Mouse (Mus musculus) midbrain, embryonic 14.5 days (tissue): ENCODE data around the gene Ext2. TPM values are rescaled to one million over a fixed set of nuclear protein-coding genes. Genes with fewer than 3 reads are reported as not detected.
A peak's percentile ranks its signal among the peaks of the same experiment; 100 is the strongest.

ENCODE experiments used
- ATAC-seq: fragments of 200-750 bp; cut with Nextera tagmentation; 2 replicates; pipeline ENCODE4 v1.8.0; 2017; ENCODE audit warnings: moderate number of reproducible peaks, moderate library complexity; ENCODE audit not compliant: low FRiP score, low TSS enrichment
- DNase-seq: peaks from one replicate; pipeline ENCODE4 v3.0.0-alpha.2; 2015
- H3K27ac ChIP-seq: fragments of 300-500 bp; sonication (generic); replicated peaks from 2 replicates; pipeline ENCODE4 v1.5.1; 2014; ENCODE audit warnings: mild to moderate bottlenecking, low read depth, low read length, moderate library complexity
- H3K27me3 ChIP-seq: fragments of 300-500 bp; sonication (generic); 2 replicates; pipeline ENCODE4 v1.6.1; 2014; ENCODE audit warnings: low read length, control low read depth, mixed read lengths; ENCODE audit not compliant: control insufficient read depth, insufficient read depth
- H3K36me3 ChIP-seq: fragments of 300-500 bp; sonication (generic); 2 replicates; pipeline ENCODE4 v1.6.1; 2014; ENCODE audit warnings: low read length, control low read depth; ENCODE audit not compliant: control insufficient read depth, insufficient read depth
- H3K4me1 ChIP-seq: fragments of 300-500 bp; sonication (generic); 2 replicates; pipeline ENCODE4 v1.6.1; 2014; ENCODE audit warnings: mild to moderate bottlenecking, antibody characterized with exemption, low read length, control low read depth; ENCODE audit not compliant: control insufficient read depth, insufficient read depth
- H3K4me2 ChIP-seq: fragments of 300-500 bp; sonication (generic); 2 replicates; pipeline ENCODE4 v1.6.1; 2014; ENCODE audit warnings: mild to moderate bottlenecking, low read length, moderate library complexity
- H3K4me3 ChIP-seq: fragments of 300-500 bp; sonication (generic); replicated peaks from 2 replicates; pipeline ENCODE4 v1.5.1; 2014; ENCODE audit warnings: low read depth, low read length
- H3K9ac ChIP-seq: fragments of 300-500 bp; sonication (generic); replicated peaks from 2 replicates; pipeline ENCODE4 v1.6.1; 2014; ENCODE audit warnings: mild to moderate bottlenecking, low read length, moderate library complexity
- H3K9me3 ChIP-seq: fragments of 300-500 bp; sonication (generic); 2 replicates; pipeline ENCODE4 v1.6.1; 2016; ENCODE audit warnings: low read length, control low read depth, mixed read lengths; ENCODE audit not compliant: control insufficient read depth
- WGBS: fragments of 180-500 bp; shearing (Covaris S2); extraction: QIAGEN DNeasy Blood & Tissue Kit; methylation state at CpG from one replicate; pipeline ENCODE4 v1.1.7; 2014; 5-methylcytosine and 5-hydroxymethylcytosine counted together
- polyA plus RNA-seq: library from polyadenylated mRNA; unstranded; fragments of >200 nt; fragmentation: Nextera tagmentation; extraction: Ambion mirVana; gene quantifications from 2 replicates; pipeline ENCODE4 v1.2.1, GENCODE M21; 2014

Gene Ext2
- polyA plus RNA-seq, 1 experiment from 2014 or later: 69.9 TPM

- peak; percentile 9 for DNase-seq
- Histone ChIP-seq H3K27me3 (no peaks in the 10 kb centered on the region), H3K27ac (no peak overlapping the region), H3K36me3 (no peaks in the 10 kb centered on the region), H3K9ac (no peak overlapping the region), H3K4me3 (no peak overlapping the region), H3K4me1 (peaks cover 7% of the 10 kb centered on the region), H3K9me3 (no peaks in the 10 kb centered on the region), H3K4me2 (peak overlapping the region; percentile 77)
- ATAC-seq: no peak
- WGBS: 47% methylated on average over 13 of the region's 13 CpGs
Measured at GRCm38 (mm10) chr2:93850317-93850944, 28.1 kb upstream of the Ext2 start.

- Histone ChIP-seq H3K4me2 (peak within 1 kb of the TSS; percentile 77), H3K9ac (peak within 1 kb of the TSS; percentile 73), H3K4me3 (peak within 1 kb of the TSS; percentile 56), H3K36me3 (peaks cover 2% of the 10 kb centered on the region), H3K27me3 (no peaks in the 10 kb centered on the region), H3K4me1 (peaks cover 7% of the 10 kb centered on the region), H3K27ac (peak within 1 kb of the TSS; percentile 79), H3K9me3 (no peaks in the 10 kb centered on the region)
- DNase-seq (peak; percentile 86), ATAC-seq (peak; percentile 74)
- under 1% methylated on average over 28 of the region's 28 CpGs for WGBS
Measured at GRCm38 (mm10) chr2:93849505-93850089, 27.2 kb upstream of the Ext2 start, which contains the start of gene Accs. TSS of gene Accs (minus strand) at chr2:93849943.

GRCm38 (mm10) chr2:93841349-93841748 lies 19.0 kb upstream of the Ext2 start:
- no peak overlapping the region for H3K9ac ChIP-seq
- no peaks in the 10 kb centered on the region for H3K27me3 ChIP-seq
- WGBS: 93% methylated on average over 3 of the region's 3 CpGs
- no peaks in the 10 kb centered on the region for H3K9me3 ChIP-seq
- DNase-seq (no peak), ATAC-seq (no peak)
- H3K36me3 ChIP-seq: peaks cover 57% of the 10 kb centered on the region
- H3K4me2 ChIP-seq: no peak overlapping the region
- no peak overlapping the region for H3K27ac ChIP-seq
- no peak overlapping the region for H3K4me3 ChIP-seq
- H3K4me1 ChIP-seq: no peaks in the 10 kb centered on the region

GRCm38 (mm10) chr2:93840109-93840508 lies 17.7 kb upstream of the Ext2 start:
- Histone ChIP-seq H3K36me3 (peaks cover 64% of the 10 kb centered on the region), H3K27me3 (no peaks in the 10 kb centered on the region), H3K4me1 (no peaks in the 10 kb centered on the region), H3K9me3 (no peaks in the 10 kb centered on the region), H3K4me3 (no peak overlapping the region), H3K9ac (no peak overlapping the region), H3K4me2 (no peak overlapping the region), H3K27ac (no peak overlapping the region)
- ATAC-seq (no peak), DNase-seq (no peak)
- WGBS: 84% methylated on average over 6 of the region's 6 CpGs

GRCm38 (mm10) chr2:93838931-93839330 lies 16.6 kb upstream of the Ext2 start:
- Histone ChIP-seq H3K36me3 (peaks cover 55% of the 10 kb centered on the region), H3K4me1 (no peaks in the 10 kb centered on the region), H3K9ac (no peak overlapping the region), H3K4me2 (no peak overlapping the region), H3K27ac (no peak overlapping the region), H3K4me3 (no peak overlapping the region), H3K27me3 (no peaks in the 10 kb centered on the region), H3K9me3 (no peaks in the 10 kb centered on the region)
- DNase-seq (no peak), ATAC-seq (no peak)
- 94% methylated on average over 4 of the region's 4 CpGs for WGBS

- H3K4me1 ChIP-seq: no peaks in the 10 kb centered on the region
- no peak overlapping the region for H3K4me2 ChIP-seq
- H3K36me3 ChIP-seq: peaks cover 40% of the 10 kb centered on the region
- H3K9ac ChIP-seq: no peak overlapping the region
- H3K27ac ChIP-seq: no peak overlapping the region
- H3K27me3 ChIP-seq: no peaks in the 10 kb centered on the region
- H3K4me3 ChIP-seq: no peak overlapping the region
- WGBS: 73% methylated on average over 13 of the region's 13 CpGs
- DNase-seq (no peak), ATAC-seq (no peak)
- no peaks in the 10 kb centered on the region for H3K9me3 ChIP-seq
Measured at GRCm38 (mm10) chr2:93836232-93836785, 13.9 kb upstream of the Ext2 start.

- H3K9me3 ChIP-seq: no peaks in the 10 kb centered on the region
- no peak overlapping the region for H3K27ac ChIP-seq
- no peak overlapping the region for H3K4me3 ChIP-seq
- H3K36me3 ChIP-seq: peaks cover 33% of the 10 kb centered on the region
- no peak for DNase-seq
- no peaks in the 10 kb centered on the region for H3K27me3 ChIP-seq
- no peak overlapping the region for H3K4me2 ChIP-seq
- H3K4me1 ChIP-seq: no peaks in the 10 kb centered on the region
- no peak overlapping the region for H3K9ac ChIP-seq
- ATAC-seq: no peak
- WGBS: 80% methylated on average over 11 of the region's 11 CpGs
Measured at GRCm38 (mm10) chr2:93835596-93835995, 13.2 kb upstream of the Ext2 start.

GRCm38 (mm10) chr2:93823519-93823918 lies 1.2 kb upstream of the Ext2 start:
- H3K4me3 ChIP-seq: no peak overlapping the region
- no peaks in the 10 kb centered on the region for H3K9me3 ChIP-seq
- no peak overlapping the region for H3K27ac ChIP-seq
- H3K36me3 ChIP-seq: 0 out of 2 replicates have a peak, but pooled peaks cover 1% of the 10 kb centered on the region
- WGBS: 19% methylated on average over 8 of the region's 8 CpGs
- ATAC-seq (0 out of 2 replicates have a peak, but pooled peaks have one; percentile 13), DNase-seq (peak; percentile 96)
- peaks cover 8% of the 10 kb centered on the region for H3K4me1 ChIP-seq
- no peaks in the 10 kb centered on the region for H3K27me3 ChIP-seq
- no peak overlapping the region for H3K9ac ChIP-seq
- no peak overlapping the region for H3K4me2 ChIP-seq

GRCm38 (mm10) chr2:93817791-93818190 lies 4.6 kb downstream of the Ext2 start:
- ATAC-seq (no peak), DNase-seq (no peak)
- Histone ChIP-seq H3K9me3 (no peaks in the 10 kb centered on the region), H3K36me3 (peaks cover 13% of the 10 kb centered on the region), H3K9ac (no peak overlapping the region), H3K4me2 (no peak overlapping the region), H3K27me3 (no peaks in the 10 kb centered on the region), H3K4me1 (peaks cover 8% of the 10 kb centered on the region), H3K4me3 (no peak overlapping the region), H3K27ac (no peak overlapping the region)
- WGBS: 95% methylated on average over 5 of the region's 5 CpGs
